Mouse (Mus musculus) adrenal gland, postnatal 14 days (tissue): ENCODE results near the gene Lpcat4. TPM values are rescaled to one million over a fixed set of nuclear protein-coding genes. Genes with fewer than 3 reads are reported as not detected.
"Not testable (repeated sequence)": the region's sequence is repeated elsewhere in the genome, so short reads cannot be mapped to it uniquely, and the experiment has no call there.

Source experiments
- DNase-seq: peaks from one replicate; pipeline ENCODE4 v3.0.0; 2021; ENCODE audit warnings: mixed read lengths
- total RNA-seq: library from RNA; stranded (reverse); gene quantifications from 2 replicates; pipeline ENCODE4 v1.2.3, GENCODE M21; 2021

Gene Lpcat4
- total RNA-seq, 1 experiment from 2014 or later: 6.6 TPM

DNA sequence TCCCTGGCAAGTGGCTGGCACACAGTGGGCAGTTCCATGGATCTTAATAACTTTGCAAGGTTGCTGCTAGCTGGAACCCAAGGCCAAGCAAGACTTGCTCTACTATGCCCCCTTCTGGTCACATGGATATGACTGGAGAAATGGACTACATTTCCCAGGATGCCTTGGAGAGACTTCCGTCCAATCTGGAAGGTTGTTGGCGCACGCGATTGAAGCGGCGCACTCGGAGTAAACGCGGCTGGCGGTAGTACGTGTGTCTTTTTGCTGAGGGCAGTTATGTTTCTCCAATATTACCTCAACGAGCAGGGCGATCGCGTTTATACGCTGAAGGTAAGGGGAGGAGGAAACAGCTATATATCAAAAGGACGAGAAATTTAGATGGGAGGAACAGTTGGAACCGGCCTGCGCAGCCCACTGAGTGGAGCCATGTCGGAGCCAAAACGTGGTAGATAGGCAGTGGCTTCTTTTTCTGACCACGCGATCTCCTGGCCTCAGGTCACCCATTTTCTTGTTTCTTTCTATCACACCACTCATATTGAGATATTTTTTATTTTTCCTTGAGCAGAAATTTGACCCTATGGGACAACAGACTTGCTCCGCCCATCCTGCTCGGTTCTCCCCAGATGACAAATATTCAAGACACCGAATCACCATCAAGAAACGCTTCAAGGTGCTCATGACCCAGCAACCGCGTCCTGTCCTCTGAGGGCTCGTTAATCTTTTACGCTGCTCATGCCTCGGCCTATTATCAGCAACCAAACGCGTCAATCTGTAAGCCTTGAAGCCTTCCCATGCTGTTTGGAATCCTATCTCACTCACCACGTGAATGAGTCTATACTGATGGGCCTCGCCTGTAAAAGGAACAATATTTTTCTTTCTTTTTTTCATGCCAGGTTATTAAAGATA, 22.7 kb downstream of the Lpcat4 start, which contains the start of gene Nop10:
TSS of gene Nop10 (plus strand) at position 179 of the 906 bp plus-strand sequence.
- DNase-seq: peak; percentile 90

- DNase-seq: peak; percentile 22
These were observed 23.6 kb downstream of the Lpcat4 start for GRCm38 (mm10) chr2:112262779-112263295.

DNA sequence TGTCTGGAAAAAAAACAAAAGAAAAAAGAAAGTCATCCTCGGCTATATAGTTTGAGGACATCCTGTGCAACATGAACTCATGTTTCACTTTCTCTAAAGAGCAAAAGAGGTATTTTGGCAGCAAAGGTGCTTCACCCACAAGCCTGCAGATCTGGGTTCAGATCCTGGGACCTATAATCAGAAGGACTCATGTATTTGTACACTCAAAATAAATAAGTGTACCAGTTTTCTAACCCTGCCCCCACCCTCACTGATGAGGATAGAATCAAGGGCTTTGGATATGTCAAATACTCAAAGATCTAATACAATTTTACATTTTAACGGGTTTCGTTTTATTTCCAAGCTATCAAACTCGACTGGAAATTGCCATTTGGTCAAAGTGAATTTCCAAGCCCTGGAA, 25.1 kb downstream of the Lpcat4 start:
- DNase-seq: no peak

DNA sequence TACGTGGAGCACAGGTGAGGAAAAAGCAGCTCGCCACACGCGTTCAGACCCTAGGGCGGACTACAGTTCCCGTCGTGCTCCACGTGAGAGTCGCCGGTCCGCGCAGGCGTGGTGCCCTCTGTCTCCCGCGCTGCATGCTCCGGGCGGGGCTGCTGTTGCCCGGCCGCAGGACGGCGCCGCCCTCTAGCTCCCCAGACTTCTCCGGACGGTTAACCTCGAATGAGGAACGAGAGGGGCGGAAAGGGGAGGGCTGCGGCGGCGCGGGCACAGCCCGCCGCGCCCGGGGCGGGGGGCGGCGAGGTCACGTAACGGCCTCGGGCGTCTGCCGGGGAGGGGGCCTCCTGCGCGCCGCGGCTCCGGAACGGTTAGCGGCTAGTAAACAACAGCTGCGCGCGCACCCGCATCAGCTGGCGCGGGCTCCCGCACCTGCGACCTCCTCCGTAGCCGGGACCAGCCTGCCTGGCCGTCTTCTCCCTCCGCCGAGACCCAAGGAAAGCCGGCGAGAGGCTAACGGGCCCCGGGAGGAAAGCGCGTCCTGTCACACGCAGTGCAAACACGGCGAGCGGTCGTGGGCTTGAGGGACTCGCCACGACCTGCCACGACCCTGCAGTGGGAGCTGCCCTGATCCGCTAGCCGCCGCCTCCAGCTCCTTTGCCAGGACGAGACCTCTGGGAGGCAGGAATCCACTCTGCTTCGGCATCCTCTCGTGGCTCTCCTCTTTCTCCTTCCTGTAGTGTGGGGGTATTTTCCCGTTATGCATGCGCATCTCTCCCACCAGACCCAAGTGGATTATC, 26.4 kb downstream of the Lpcat4 start, which contains the start of gene Slc12a6:
TSS of gene Slc12a6 (plus strand) at position 378 of the 794 bp plus-strand sequence.
- peak; percentile 96 for DNase-seq

GRCm38 (mm10) chr2:112266242-112266592, 26.9 kb downstream of the Lpcat4 start, which contains the start of gene Gm21985:
Gene Gm21985 (plus strand): TSS chr2:112266314.
- peak; percentile 81 for DNase-seq

- DNase-seq: peak; percentile 32
These were observed 27.5 kb downstream of the Lpcat4 start for GRCm38 (mm10) chr2:112266780-112267179.

DNA sequence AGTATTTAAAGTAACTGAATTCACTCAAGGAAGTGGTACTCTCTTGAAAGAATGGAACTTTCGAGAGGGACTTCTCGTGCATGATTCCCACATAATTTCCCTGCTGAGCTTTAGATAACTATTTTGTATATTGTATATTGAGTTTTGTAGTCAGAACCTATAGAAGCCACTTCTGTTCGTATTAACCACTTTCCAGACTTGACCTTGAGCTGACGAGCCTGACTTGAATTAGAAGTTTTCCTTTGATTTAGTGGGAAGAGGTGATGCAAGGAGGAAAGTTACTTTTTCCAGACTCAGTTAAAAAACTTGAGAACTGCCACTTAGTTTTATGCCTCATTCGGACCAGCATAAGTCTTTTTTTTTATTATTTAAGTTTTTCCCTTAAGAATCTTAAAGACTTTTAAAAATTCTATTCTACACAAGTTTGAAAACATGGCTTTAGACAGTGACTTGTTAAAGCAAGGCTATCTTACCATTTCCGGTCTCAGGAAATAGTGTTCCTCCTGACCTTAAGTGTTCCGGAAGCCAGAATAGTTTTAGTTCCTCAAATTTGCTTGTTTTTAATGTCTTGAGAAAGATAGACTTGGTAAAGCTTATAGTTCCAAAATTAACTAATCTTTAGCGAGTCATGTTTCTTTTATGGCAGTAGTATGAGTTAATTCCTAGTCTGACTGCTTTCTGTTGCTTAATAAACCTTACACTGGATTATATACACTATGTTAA, 28.4 kb downstream of the Lpcat4 start:
- DNase-seq: no peak

GRCm38 (mm10) chr2:112270011-112270410, 30.7 kb downstream of the Lpcat4 start:
- no peak for DNase-seq

- DNase-seq: no peak
These were observed 33.6 kb downstream of the Lpcat4 start for GRCm38 (mm10) chr2:112272909-112273308.

DNA sequence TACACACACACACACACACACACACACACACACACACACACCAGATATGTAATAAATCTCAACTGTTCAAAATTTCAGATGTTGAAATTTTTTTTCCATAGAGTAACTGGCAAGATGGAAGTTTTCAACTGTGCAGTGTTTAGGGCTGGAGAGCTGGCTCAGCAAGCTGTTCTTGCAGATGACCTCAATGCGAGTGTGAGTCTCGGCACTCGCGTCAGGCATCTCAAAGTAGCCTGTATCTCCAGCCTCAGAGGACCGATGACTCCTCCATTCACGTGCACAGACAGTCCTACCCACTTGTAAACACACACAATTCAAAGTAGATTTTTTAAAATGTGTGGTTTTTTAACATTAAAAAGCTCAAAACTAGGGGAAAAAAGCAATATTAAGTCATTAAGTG, 34.2 kb downstream of the Lpcat4 start:
- no peak for DNase-seq

GRCm38 (mm10) chr2:112276870-112277269, 37.6 kb downstream of the Lpcat4 start:
- no peak for DNase-seq

DNA sequence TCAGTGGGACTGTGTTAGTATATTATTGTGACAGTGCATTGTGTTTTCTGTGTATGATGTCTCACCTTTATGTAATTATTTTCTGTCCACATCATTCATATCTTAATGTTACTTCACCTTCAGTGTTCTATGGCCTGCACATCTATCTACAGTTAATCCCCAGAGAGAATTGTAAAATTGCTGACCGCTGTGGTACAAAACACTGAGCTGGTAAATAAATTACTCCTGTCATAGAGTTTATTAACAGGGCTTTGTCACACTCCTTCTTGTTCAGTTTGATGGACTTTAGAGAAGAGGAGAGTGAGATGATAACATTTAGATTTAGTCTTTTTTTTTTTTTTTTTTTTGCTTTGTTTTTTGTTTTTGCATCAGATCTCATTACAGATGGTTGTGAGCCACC, 43.6 kb downstream of the Lpcat4 start:
- DNase-seq: no peak

DNA sequence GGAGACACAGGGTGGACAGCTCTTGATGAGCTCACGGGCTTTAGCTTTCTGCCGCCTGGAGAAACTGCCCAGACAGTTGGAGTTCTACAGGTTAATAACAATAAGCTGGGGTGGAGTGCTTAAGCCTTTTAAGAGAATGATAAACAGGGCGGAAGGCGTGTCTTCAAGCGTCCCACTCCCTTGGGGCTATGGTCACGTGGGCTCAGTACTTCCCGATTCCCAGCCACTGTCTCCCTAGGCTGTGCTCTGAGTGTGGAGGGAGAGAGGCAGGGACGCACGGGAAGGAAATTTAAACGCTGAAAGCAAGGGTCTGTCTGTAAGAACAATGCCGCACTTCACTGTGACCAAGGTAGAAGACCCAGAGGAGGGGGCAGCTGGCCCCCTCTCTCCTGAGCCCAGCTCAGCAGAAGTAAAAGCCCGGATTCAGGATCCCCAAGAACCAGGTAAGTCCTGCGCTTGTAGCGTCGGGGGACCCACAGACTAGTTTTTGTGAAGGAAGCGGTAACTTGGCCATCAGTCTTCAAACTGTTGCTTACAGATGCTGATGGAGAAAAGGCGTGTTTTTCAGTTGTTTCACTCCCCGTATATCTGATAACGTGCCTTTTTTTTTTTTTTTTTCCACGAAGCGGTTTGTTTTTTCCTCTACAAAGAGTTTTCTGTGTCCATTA, 45.2 kb downstream of the Lpcat4 start:
- peak; percentile 71 for DNase-seq

- DNase-seq: no peak
These were observed 45.7 kb downstream of the Lpcat4 start for GRCm38 (mm10) chr2:112285031-112285390.

GRCm38 (mm10) chr2:112286062-112286461, 46.8 kb downstream of the Lpcat4 start:
- DNase-seq: not testable (repeated sequence)

- no peak for DNase-seq
These were observed 47.8 kb downstream of the Lpcat4 start for GRCm38 (mm10) chr2:112287059-112287458.

DNA sequence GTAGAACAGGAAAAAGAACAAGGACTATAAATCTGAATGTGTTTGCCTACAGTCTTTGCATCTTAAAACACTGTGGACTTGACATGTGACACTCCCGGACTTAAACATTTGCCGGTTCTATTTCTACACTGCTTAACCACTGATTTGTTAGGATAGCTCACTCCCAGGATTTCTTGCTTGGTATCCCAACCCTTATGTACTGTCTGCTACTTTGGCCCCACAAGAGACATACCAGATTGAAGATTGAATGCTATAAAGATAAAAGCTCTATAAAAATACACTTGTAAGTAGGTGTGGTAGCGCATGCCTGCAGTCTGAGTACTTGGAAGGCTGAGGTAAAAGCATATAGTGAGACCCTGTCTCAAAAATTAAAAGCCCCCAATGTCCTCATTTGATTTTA, 50.2 kb downstream of the Lpcat4 start:
- DNase-seq: no peak

GRCm38 (mm10) chr2:112292823-112293222, 53.6 kb downstream of the Lpcat4 start:
- DNase-seq: no peak

DNA sequence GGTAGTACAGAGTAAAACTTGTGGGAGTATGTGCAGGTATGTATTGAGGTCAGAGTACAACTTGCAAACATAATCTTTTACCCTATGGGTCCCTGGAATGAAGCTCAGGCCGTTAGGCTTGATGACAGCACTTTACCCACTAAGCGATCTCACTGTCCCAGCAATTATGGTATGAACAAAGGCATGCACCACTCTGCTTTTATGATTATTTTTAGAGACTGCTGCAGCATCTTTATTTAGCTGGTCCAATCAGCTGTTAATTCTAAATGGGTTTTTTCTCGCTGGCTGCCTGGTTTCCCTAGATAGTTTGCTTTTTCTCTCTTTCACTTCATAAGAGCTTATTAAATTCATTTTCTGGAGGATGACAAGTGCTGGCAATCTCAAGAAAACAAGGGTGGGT, 56.9 kb downstream of the Lpcat4 start:
- no peak for DNase-seq
